Mouse (Mus musculus) hindbrain, embryonic 11.5 days (tissue): ENCODE data around the gene Ang2. TPM values are rescaled to one million over a fixed set of nuclear protein-coding genes. Genes with fewer than 3 reads are reported as not detected.
"Not testable (repeated sequence)": the region's sequence is repeated elsewhere in the genome, so short reads cannot be mapped to it uniquely, and the experiment has no call there.

Experiments
- ATAC-seq: fragments of 200-750 bp; cut with Nextera tagmentation; 2 replicates; pipeline ENCODE4 v1.8.0; 2017; ENCODE audit warnings: mild to moderate bottlenecking, moderate TSS enrichment, moderate library complexity; ENCODE audit not compliant: low FRiP score
- DNase-seq: peaks from one replicate; pipeline ENCODE4 v3.0.0-alpha.2; 2015; ENCODE audit warnings: low spot score
- H3K27ac ChIP-seq: fragments of 300-500 bp; sonication (generic); 2 replicates; pipeline ENCODE4 v1.5.1; 2014; ENCODE audit warnings: mild to moderate bottlenecking, low read depth, low read length
- H3K27me3 ChIP-seq: fragments of 300-500 bp; sonication (generic); 2 replicates; pipeline ENCODE4 v1.6.1; 2014; ENCODE audit warnings: mild to moderate bottlenecking, low read length, moderate library complexity, mixed read lengths; ENCODE audit not compliant: control insufficient read depth, insufficient read depth
- H3K36me3 ChIP-seq: fragments of 300-500 bp; sonication (generic); 2 replicates; pipeline ENCODE4 v1.6.1; 2014; ENCODE audit warnings: mild to moderate bottlenecking, low read length, moderate library complexity, mixed read lengths; ENCODE audit not compliant: control insufficient read depth, insufficient read depth
- H3K4me1 ChIP-seq: fragments of 300-500 bp; sonication (generic); replicated peaks from 2 replicates; pipeline ENCODE4 v1.6.1; 2014; ENCODE audit warnings: low read length, mixed read lengths; ENCODE audit not compliant: control insufficient read depth, insufficient read depth
- H3K4me2 ChIP-seq: fragments of 300-500 bp; sonication (generic); replicated peaks from 2 replicates; pipeline ENCODE4 v1.6.1; 2014; ENCODE audit warnings: mild to moderate bottlenecking, low read depth, low read length
- H3K4me3 ChIP-seq: fragments of 300-500 bp; sonication (generic); 2 replicates; pipeline ENCODE4 v1.5.1; 2014; ENCODE audit warnings: low read depth, low read length
- H3K9ac ChIP-seq: fragments of 300-500 bp; sonication (generic); 2 replicates; pipeline ENCODE4 v1.6.1; 2014; ENCODE audit warnings: low read depth, low read length
- H3K9me3 ChIP-seq: fragments of 300-500 bp; sonication (generic); 2 replicates; pipeline ENCODE4 v1.6.1; 2016; ENCODE audit warnings: low read length; ENCODE audit not compliant: control insufficient read depth
- WGBS: fragments of 180-500 bp; shearing (Covaris S2); extraction: QIAGEN DNeasy Blood & Tissue Kit; methylation state at CpG from one replicate; pipeline ENCODE4 v1.1.7; 2014; 5-methylcytosine and 5-hydroxymethylcytosine counted together
- polyA plus RNA-seq: library from polyadenylated mRNA; unstranded; fragments of >200 nt; fragmentation: Nextera tagmentation; extraction: Ambion mirVana; gene quantifications from 2 replicates; pipeline ENCODE4 v1.2.1, GENCODE M21; 2014

The Ang2 gene
- polyA plus RNA-seq, result not detected in 2 replicates

- WGBS, result 75% methylated on average over 5 of the region's 5 CpGs
- no peaks in the 10 kb centered on the region for H3K36me3 ChIP-seq
- H3K4me3 ChIP-seq, result no peak within 1 kb of the TSS
Measured at GRCm38 (mm10) chr14:51199098-51200023, at the start of gene Ang2. Gene Ang2 (minus strand): TSS chr14:51199148.

GRCm38 (mm10) chr14:51247736-51248135 is 48.8 kb upstream of the Ang2 start:
- no peaks in the 10 kb centered on the region for H3K9me3 ChIP-seq
- no peak overlapping the region for H3K4me3 ChIP-seq
- no peaks in the 10 kb centered on the region for H3K4me1 ChIP-seq
- H3K27ac ChIP-seq, result no peak overlapping the region
- no peak overlapping the region for H3K9ac ChIP-seq
- H3K36me3 ChIP-seq, result no peaks in the 10 kb centered on the region
- ATAC-seq, result no peak
- H3K27me3 ChIP-seq, result no peaks in the 10 kb centered on the region
- 74% methylated on average over 1 of the region's 1 CpGs for WGBS
- DNase-seq, result no peak
- no peak overlapping the region for H3K4me2 ChIP-seq

More at GRCm38 (mm10) chr14:51199098-51200023, at the start of gene Ang2:
- Histone ChIP-seq H3K4me2 (no peak within 1 kb of the TSS), H3K9ac (no peak within 1 kb of the TSS), H3K4me1 (no peaks in the 10 kb centered on the region), H3K27ac (no peak within 1 kb of the TSS), H3K27me3 (no peaks in the 10 kb centered on the region), H3K9me3 (no peaks in the 10 kb centered on the region)
- no peak for ATAC-seq
- DNase-seq, result no peak

GRCm38 (mm10) chr14:51240899-51241298 is 42.0 kb upstream of the Ang2 start:
- H3K4me2 ChIP-seq, result no peak overlapping the region
- peak; percentile 43 for DNase-seq

GRCm38 (mm10) chr14:51237488-51237887 is 38.5 kb upstream of the Ang2 start:
- not testable (repeated sequence) for H3K9ac ChIP-seq, H3K9me3 ChIP-seq, H3K4me1 ChIP-seq, DNase-seq, H3K4me2 ChIP-seq, H3K27ac ChIP-seq, ATAC-seq, H3K4me3 ChIP-seq, H3K36me3 ChIP-seq, H3K27me3 ChIP-seq
- 92% methylated on average over 1 of the region's 1 CpGs for WGBS

More at GRCm38 (mm10) chr14:51240899-51241298, 42.0 kb upstream of the Ang2 start:
- Histone ChIP-seq H3K4me3 (no peak overlapping the region), H3K9ac (no peak overlapping the region), H3K36me3 (no peaks in the 10 kb centered on the region), H3K4me1 (no peaks in the 10 kb centered on the region), H3K9me3 (no peaks in the 10 kb centered on the region), H3K27ac (no peak overlapping the region), H3K27me3 (no peaks in the 10 kb centered on the region)
- ATAC-seq, result no peak

GRCm38 (mm10) chr14:51229657-51230056 is 30.7 kb upstream of the Ang2 start:
- DNase-seq, H3K9ac ChIP-seq, H3K27ac ChIP-seq, H3K9me3 ChIP-seq, H3K4me3 ChIP-seq, H3K4me1 ChIP-seq, H3K27me3 ChIP-seq, H3K36me3 ChIP-seq, ATAC-seq, H3K4me2 ChIP-seq: not testable (repeated sequence)
- WGBS, result 58% methylated on average over 4 of the region's 4 CpGs

- not testable (repeated sequence) for ATAC-seq, H3K27ac ChIP-seq, H3K9ac ChIP-seq, H3K4me2 ChIP-seq, DNase-seq, H3K4me1 ChIP-seq, H3K4me3 ChIP-seq, H3K27me3 ChIP-seq, H3K36me3 ChIP-seq, H3K9me3 ChIP-seq
- WGBS, result 91% methylated on average over 3 of the region's 3 CpGs
Measured at GRCm38 (mm10) chr14:51220075-51220474, 21.1 kb upstream of the Ang2 start.

- no peaks in the 10 kb centered on the region for H3K27me3 ChIP-seq
- H3K36me3 ChIP-seq, result no peaks in the 10 kb centered on the region
- no peak within 1 kb of the TSS for H3K4me2 ChIP-seq
- H3K9me3 ChIP-seq, result no peaks in the 10 kb centered on the region
- no peak within 1 kb of the TSS for H3K9ac ChIP-seq
- no peaks in the 10 kb centered on the region for H3K4me1 ChIP-seq
- 88% methylated on average over 2 of the region's 2 CpGs for WGBS
- DNase-seq (no peak), ATAC-seq (no peak)
- no peak within 1 kb of the TSS for H3K4me3 ChIP-seq
- H3K27ac ChIP-seq, result no peak within 1 kb of the TSS
Measured at GRCm38 (mm10) chr14:51203115-51203514, 4.2 kb upstream of the Ang2 start, which contains the start of gene Ear14. Gene Ear14 (plus strand): TSS chr14:51203391.

- no peak overlapping the region for H3K27ac ChIP-seq
- H3K27me3 ChIP-seq, result no peaks in the 10 kb centered on the region
- WGBS, result 89% methylated on average over 2 of the region's 2 CpGs
- H3K4me3 ChIP-seq, result no peak overlapping the region
- no peak overlapping the region for H3K9ac ChIP-seq
- no peaks in the 10 kb centered on the region for H3K9me3 ChIP-seq
- no peaks in the 10 kb centered on the region for H3K4me1 ChIP-seq
- ATAC-seq (no peak), DNase-seq (no peak)
- H3K36me3 ChIP-seq, result no peaks in the 10 kb centered on the region
- no peak overlapping the region for H3K4me2 ChIP-seq
Measured at GRCm38 (mm10) chr14:51200466-51200865, 1.5 kb upstream of the Ang2 start.

GRCm38 (mm10) chr14:51200054-51200453 is 1.1 kb upstream of the Ang2 start:
- 96% methylated on average over 2 of the region's 2 CpGs for WGBS
- H3K4me1 ChIP-seq, result no peaks in the 10 kb centered on the region
- DNase-seq (no peak), ATAC-seq (no peak)
- H3K36me3 ChIP-seq, result no peaks in the 10 kb centered on the region
- H3K27me3 ChIP-seq, result no peaks in the 10 kb centered on the region
- no peaks in the 10 kb centered on the region for H3K9me3 ChIP-seq
- no peak overlapping the region for H3K9ac ChIP-seq
- no peak overlapping the region for H3K4me3 ChIP-seq
- H3K27ac ChIP-seq, result no peak overlapping the region
- no peak overlapping the region for H3K4me2 ChIP-seq
